Mouse (Mus musculus): ENCODE measurements at regions not wholly inside any gene's neighbourhood (a gene's known extent, or its start where the extent isn't known, plus 50 kb on each side); places are given as distances from the start of the nearest gene placed in this dataset.

- H3K4me1 ChIP-seq = peaks cover 13% of the 10 kb centered on the region
- no peak for TF ChIP-seq GATA1 (IDR thresholded peaks at IDR 0.05; ENCODE audit: borderline replicate concordance, low read length)
- TF ChIP-seq FLI1 (IDR thresholded peaks at IDR 0.05; ENCODE audit: low read length) = no peak
- H3K36me3 ChIP-seq (replicated peaks; ENCODE audit: low read length) = no peaks in the 10 kb centered on the region
- no peak overlapping the region for H3K4me3 ChIP-seq (replicated peaks)
- H3K27me3 ChIP-seq (replicated peaks) = no peaks in the 10 kb centered on the region
- no peaks in the 10 kb centered on the region for H3K9me3 ChIP-seq
Observed at GRCm38 (mm10) chr1:183803357-183803756, 209.7 kb upstream of the Dusp10 start.

GRCm38 (mm10) chr1:183803826-183804225 lies 209.3 kb upstream of the Dusp10 start:
- no peaks in the 10 kb centered on the region for H3K9me3 ChIP-seq
- no peak overlapping the region for H3K4me3 ChIP-seq (replicated peaks)
- peaks cover 13% of the 10 kb centered on the region for H3K4me1 ChIP-seq
- TF ChIP-seq GATA1 (IDR thresholded peaks at IDR 0.05; ENCODE audit: borderline replicate concordance, low read length) (no peak), FLI1 (IDR thresholded peaks at IDR 0.05; ENCODE audit: low read length) (no peak)
- H3K36me3 ChIP-seq (replicated peaks; ENCODE audit: low read length) = no peaks in the 10 kb centered on the region
- no peaks in the 10 kb centered on the region for H3K27me3 ChIP-seq (replicated peaks)

- Histone ChIP-seq H3K9me3 (no peaks in the 10 kb centered on the region), H3K4me3 (replicated peaks) (no peak overlapping the region), H3K27me3 (replicated peaks) (no peaks in the 10 kb centered on the region), H3K36me3 (replicated peaks; ENCODE audit: low read length) (no peaks in the 10 kb centered on the region), H3K4me1 (peaks cover 13% of the 10 kb centered on the region)
- TF ChIP-seq GATA1 (IDR thresholded peaks at IDR 0.05; ENCODE audit: borderline replicate concordance, low read length) (no peak), FLI1 (IDR thresholded peaks at IDR 0.05; ENCODE audit: low read length) (no peak)
Observed at GRCm38 (mm10) chr1:183804295-183804694, 208.8 kb upstream of the Dusp10 start.

GRCm38 (mm10) chr1:183806864-183807730 lies 206.0 kb upstream of the Dusp10 start:
- no peaks in the 10 kb centered on the region for H3K27me3 ChIP-seq (replicated peaks)
- peaks cover 13% of the 10 kb centered on the region for H3K4me1 ChIP-seq
- TF ChIP-seq FLI1 (IDR thresholded peaks at IDR 0.05; ENCODE audit: low read length) (no peak), GATA1 (IDR thresholded peaks at IDR 0.05; ENCODE audit: borderline replicate concordance, low read length) (no peak)
- H3K9me3 ChIP-seq = no peaks in the 10 kb centered on the region
- H3K4me3 ChIP-seq (replicated peaks) = no peak overlapping the region
- no peaks in the 10 kb centered on the region for H3K36me3 ChIP-seq (replicated peaks; ENCODE audit: low read length)

- no peaks in the 10 kb centered on the region for H3K9me3 ChIP-seq
- TF ChIP-seq GATA1 (IDR thresholded peaks at IDR 0.05; ENCODE audit: borderline replicate concordance, low read length) = no peak
- no peaks in the 10 kb centered on the region for H3K36me3 ChIP-seq (replicated peaks; ENCODE audit: low read length)
- no peak overlapping the region for H3K4me3 ChIP-seq (replicated peaks)
- H3K27me3 ChIP-seq (replicated peaks) = no peaks in the 10 kb centered on the region
- H3K4me1 ChIP-seq = peaks cover 6% of the 10 kb centered on the region
Observed at GRCm38 (mm10) chr1:183808168-183808567, 204.9 kb upstream of the Dusp10 start.

- H3K4me3 ChIP-seq (replicated peaks) = no peak overlapping the region
- peaks cover 3% of the 10 kb centered on the region; the same call in 1 of the 2 replicates for H3K9me3 ChIP-seq
- no peaks in the 10 kb centered on the region for H3K4me1 ChIP-seq
- H3K36me3 ChIP-seq (replicated peaks; ENCODE audit: low read length) = no peaks in the 10 kb centered on the region
- TF ChIP-seq GATA1 (IDR thresholded peaks at IDR 0.05; ENCODE audit: borderline replicate concordance, low read length) (no peak), FLI1 (IDR thresholded peaks at IDR 0.05; ENCODE audit: low read length) (no peak)
- no peaks in the 10 kb centered on the region for H3K27me3 ChIP-seq (replicated peaks)
Observed at GRCm38 (mm10) chr1:183820555-183820954, 192.5 kb upstream of the Dusp10 start.

- Histone ChIP-seq H3K27me3 (replicated peaks) (peaks cover 1% of the 10 kb centered on the region), H3K4me3 (replicated peaks) (no peak overlapping the region), H3K9me3 (no peaks in the 10 kb centered on the region), H3K4me1 (no peaks in the 10 kb centered on the region), H3K36me3 (replicated peaks; ENCODE audit: low read length) (no peaks in the 10 kb centered on the region)
- TF ChIP-seq FLI1 (IDR thresholded peaks at IDR 0.05; ENCODE audit: low read length) (no peak), GATA1 (IDR thresholded peaks at IDR 0.05; ENCODE audit: borderline replicate concordance, low read length) (no peak)
Observed at GRCm38 (mm10) chr1:183826300-183826699, 186.8 kb upstream of the Dusp10 start.

GRCm38 (mm10) chr1:183845135-183845534 lies 168.0 kb upstream of the Dusp10 start:
- Histone ChIP-seq H3K36me3 (replicated peaks; ENCODE audit: low read length) (no peaks in the 10 kb centered on the region), H3K27me3 (replicated peaks) (no peaks in the 10 kb centered on the region)
- TF ChIP-seq FLI1 (IDR thresholded peaks at IDR 0.05; ENCODE audit: low read length) (no peak), GATA1 (IDR thresholded peaks at IDR 0.05; ENCODE audit: borderline replicate concordance, low read length) (no peak)

GRCm38 (mm10) chr1:183853956-183854613 lies 159.0 kb upstream of the Dusp10 start:
- TF ChIP-seq GATA1 (IDR thresholded peaks at IDR 0.05; ENCODE audit: borderline replicate concordance, low read length) = no peak
- TF ChIP-seq FLI1 (IDR thresholded peaks at IDR 0.05; ENCODE audit: low read length) = no peak
- Histone ChIP-seq H3K4me3 (replicated peaks) (no peak overlapping the region), H3K9me3 (peaks cover 8% of the 10 kb centered on the region), H3K27me3 (replicated peaks) (no peaks in the 10 kb centered on the region), H3K36me3 (replicated peaks; ENCODE audit: low read length) (no peaks in the 10 kb centered on the region), H3K4me1 (no peaks in the 10 kb centered on the region)

More at GRCm38 (mm10) chr1:183845135-183845534, 168.0 kb upstream of the Dusp10 start:
- H3K9me3 ChIP-seq = no peaks in the 10 kb centered on the region
- no peaks in the 10 kb centered on the region for H3K4me1 ChIP-seq
- no peak overlapping the region for H3K4me3 ChIP-seq (replicated peaks)

- H3K4me1 ChIP-seq = peaks cover 9% of the 10 kb centered on the region
- H3K36me3 ChIP-seq (replicated peaks; ENCODE audit: low read length) = no peaks in the 10 kb centered on the region
- H3K4me3 ChIP-seq (replicated peaks) = no peak overlapping the region
- H3K9me3 ChIP-seq = peaks cover 5% of the 10 kb centered on the region; the same call in 1 of the 2 replicates
- TF ChIP-seq GATA1 (IDR thresholded peaks at IDR 0.05; ENCODE audit: borderline replicate concordance, low read length) = no peak
- no peak for TF ChIP-seq FLI1 (IDR thresholded peaks at IDR 0.05; ENCODE audit: low read length)
- H3K27me3 ChIP-seq (replicated peaks) = no peaks in the 10 kb centered on the region
Observed at GRCm38 (mm10) chr1:183865111-183865510, 148.0 kb upstream of the Dusp10 start.
